Mouse (Mus musculus) CH12.LX (cell line): ENCODE measurements around the gene Slc16a3. TPM values are rescaled to one million over a fixed set of nuclear protein-coding genes. Genes with fewer than 3 reads are reported as not detected.

Experiments
- DNase-seq: peaks from one replicate; pipeline ENCODE4 v3.0.0-alpha.2; 2013; ENCODE audit errors: extremely low read depth
- H3K27ac ChIP-seq: 2 replicates; pipeline ENCODE4 v1.5.1; 2012; ENCODE audit warnings: low read depth, mild to moderate bottlenecking, control low read depth, moderate library complexity; ENCODE audit not compliant: insufficient read depth
- H3K27me3 ChIP-seq: replicated peaks from 2 replicates; pipeline ENCODE3; 2012; ENCODE audit warnings: inconsistent platforms
- H3K36me3 ChIP-seq, 2 experiments: replicated peaks in 1 of 2; 2 replicates each; pipeline versions ENCODE3 to v1.6.1; 2012; ENCODE audit warnings: inconsistent platforms in 1 of 2, low read length in 1 of 2, mild to moderate bottlenecking in 1 of 2, mixed read lengths in 1 of 2, moderate library complexity in 1 of 2; ENCODE audit not compliant: control insufficient read depth in 1 of 2, insufficient read depth in 1 of 2
- H3K4me1 ChIP-seq, 2 experiments: 2 replicates each; pipeline ENCODE4 v1.6.1; 2012; ENCODE audit warnings: inconsistent platforms in 1 of 2, moderate library complexity in 1 of 2; ENCODE audit not compliant: insufficient read depth in 2 of 2, control insufficient read depth in 1 of 2
- H3K4me2 ChIP-seq: 2 replicates; pipeline ENCODE4 v1.6.1; 2012; ENCODE audit warnings: low read depth, mild to moderate bottlenecking, control low read depth; ENCODE audit not compliant: poor library complexity, insufficient read depth, severe bottlenecking
- H3K4me3 ChIP-seq, 3 experiments: fragments of 150-350 bp in 1 of 3; sonication (generic) in 1 of 3; replicated peaks in 1 of 3; 2 replicates each; pipeline versions ENCODE3 to v1.5.1; 2011 to 2012; ENCODE audit warnings: low read depth in 2 of 3, low read length in 2 of 3, mild to moderate bottlenecking in 2 of 3, moderate library complexity in 2 of 3, control low read depth in 1 of 3, improper control_type of control experiment in 1 of 3, inconsistent platforms in 1 of 3, mixed read lengths in 1 of 3; ENCODE audit not compliant: poor library complexity in 1 of 3
- H3K79me2 ChIP-seq: replicated peaks from 2 replicates; pipeline ENCODE4 v1.6.1; 2012; ENCODE audit warnings: mild to moderate bottlenecking, moderate library complexity; ENCODE audit not compliant: control insufficient read depth, poor library complexity, insufficient read depth, severe bottlenecking; ENCODE audit errors: extremely low read depth
- H3K9ac ChIP-seq: 2 replicates; pipeline ENCODE4 v1.6.1; 2012; ENCODE audit warnings: low read depth, mild to moderate bottlenecking, control low read depth, moderate library complexity; ENCODE audit not compliant: insufficient read depth
- H3K9me3 ChIP-seq: replicated peaks from 2 replicates; pipeline ENCODE3; 2012; ENCODE audit warnings: low read length, inconsistent platforms, mixed read lengths
- BHLHE40 ChIP-seq: IDR thresholded peaks from 2 replicates; pipeline ENCODE4 v1.6.1; 2011; ENCODE audit warnings: mild to moderate bottlenecking, low read depth, low read length, improper control_type of control experiment
- CTCF ChIP-seq, 2 experiments: IDR thresholded peaks in 1 of 2; conservative IDR thresholded peaks in 1 of 2; 2 replicates each; pipeline ENCODE4 v1.5.1; 2011 to 2012; ENCODE audit warnings: low read depth in 2 of 2, low read length in 2 of 2, improper control_type of control experiment in 1 of 2, inconsistent platforms in 1 of 2, mild to moderate bottlenecking in 1 of 2, moderate library complexity in 1 of 2
- E2F4 ChIP-seq: IDR thresholded peaks from 2 replicates; pipeline ENCODE4 v1.6.1; 2011; ENCODE audit warnings: low read depth, low read length, improper control_type of control experiment; ENCODE audit not compliant: insufficient replicate concordance
- EP300 ChIP-seq: IDR thresholded peaks from 2 replicates; pipeline ENCODE4 v1.6.1; 2011; ENCODE audit warnings: low read length, improper control_type of control experiment
- GABPA ChIP-seq: IDR thresholded peaks from 2 replicates; pipeline ENCODE4 v1.6.1; 2012; ENCODE audit warnings: low read depth, low read length, improper control_type of control experiment, inconsistent platforms; ENCODE audit not compliant: insufficient replicate concordance
- HCFC1 ChIP-seq: IDR thresholded peaks from 2 replicates; pipeline ENCODE4 v1.6.1; 2012; ENCODE audit warnings: low read depth, mild to moderate bottlenecking, inconsistent platforms, low read length, improper control_type of control experiment
- IRF4 ChIP-seq: IDR thresholded peaks from 2 replicates; pipeline ENCODE4 v1.6.1; 2014; ENCODE audit warnings: low read depth, mild to moderate bottlenecking, inconsistent platforms, low read length, improper control_type of control experiment
- JUN ChIP-seq: IDR thresholded peaks from 2 replicates; pipeline ENCODE4 v1.6.1; 2011; ENCODE audit warnings: low read depth, mild to moderate bottlenecking, low read length, improper control_type of control experiment, moderate library complexity; ENCODE audit not compliant: insufficient read depth
- MAX ChIP-seq: IDR thresholded peaks from 2 replicates; pipeline ENCODE4 v1.6.1; 2011; ENCODE audit warnings: low read length, improper control_type of control experiment
- MYC ChIP-seq: IDR thresholded peaks from 2 replicates; pipeline ENCODE4 v1.6.1; 2011; ENCODE audit warnings: low read depth, mild to moderate bottlenecking, improper control_type of control experiment, low read length
- NRF1 ChIP-seq: IDR thresholded peaks from 2 replicates; pipeline ENCODE4 v1.6.1; 2014; ENCODE audit warnings: low read depth, mild to moderate bottlenecking, inconsistent platforms, low read length, improper control_type of control experiment, moderate library complexity
- POLR2AphosphoS2 ChIP-seq: IDR thresholded peaks from 2 replicates; pipeline ENCODE4 v1.6.1; 2011; ENCODE audit warnings: low read depth, low read length, improper control_type of control experiment
- RAD21 ChIP-seq: IDR thresholded peaks from 2 replicates; pipeline ENCODE4 v1.6.1; 2011; ENCODE audit warnings: low read depth, mild to moderate bottlenecking, low read length, improper control_type of control experiment, moderate library complexity
- RCOR1 ChIP-seq: conservative IDR thresholded peaks from 2 replicates; pipeline ENCODE4 v1.6.1; 2012; ENCODE audit warnings: low read depth, mild to moderate bottlenecking, inconsistent platforms, low read length, improper control_type of control experiment
- SIN3A ChIP-seq: IDR thresholded peaks from 2 replicates; pipeline ENCODE4 v1.6.1; 2012; ENCODE audit warnings: low read length, improper control_type of control experiment, inconsistent platforms
- SMC3 ChIP-seq: IDR thresholded peaks from 2 replicates; pipeline ENCODE4 v1.6.1; 2011; ENCODE audit warnings: low read depth, low read length, improper control_type of control experiment
- TCF12 ChIP-seq: IDR thresholded peaks from 2 replicates; pipeline ENCODE4 v1.6.1; 2014; ENCODE audit warnings: low read depth, mild to moderate bottlenecking, inconsistent platforms, low read length, improper control_type of control experiment
- ZMIZ1 ChIP-seq: IDR thresholded peaks from 2 replicates; pipeline ENCODE4 v1.6.1; 2012; ENCODE audit warnings: low read depth, mild to moderate bottlenecking, inconsistent platforms, low read length, improper control_type of control experiment
- dilution Hi-C: fragments of 300-500 bp; cut with MboI; formaldehyde crosslinking; loops from 2 replicates; pipeline ENCODE4 v1.14.3; 2020; ENCODE audit warnings: low sequenced_read_pairs; ENCODE audit not compliant: extremely low pct_unique_long_range_greater_than_20kb, extremely low pct_ligation_motif_present
- in situ Hi-C: fragments of 300-500 bp; cut with MboI; formaldehyde crosslinking; loops from 3 replicates; pipeline ENCODE4 v1.14.3; 2019; ENCODE audit warnings: low sequenced_read_pairs, low pct_ligation_motif_present, low pct_unique_long_range_greater_than_20kb, mixed read lengths
- polyA plus RNA-seq: library from polyadenylated mRNA; unstranded; fragments of >175 nt; gene quantifications from 2 replicates; pipeline ENCODE4 v1.2.1, GENCODE M21; 2012; ENCODE audit warnings: low read depth; ENCODE audit not compliant: insufficient read length
- total RNA-seq, 2 experiments: library from RNA; depleted of rRNA; stranded (reverse); fragments of 300-350 nt in 1 of 2; fragments of >200 nt in 1 of 2; gene quantifications; 2 replicates each; pipeline ENCODE4 v1.2.3; 2012 to 2014

Slc16a3 gene
- total and polyA plus RNA-seq, 3 experiments, result 9.7 to 388 (median 130) TPM

DNA sequence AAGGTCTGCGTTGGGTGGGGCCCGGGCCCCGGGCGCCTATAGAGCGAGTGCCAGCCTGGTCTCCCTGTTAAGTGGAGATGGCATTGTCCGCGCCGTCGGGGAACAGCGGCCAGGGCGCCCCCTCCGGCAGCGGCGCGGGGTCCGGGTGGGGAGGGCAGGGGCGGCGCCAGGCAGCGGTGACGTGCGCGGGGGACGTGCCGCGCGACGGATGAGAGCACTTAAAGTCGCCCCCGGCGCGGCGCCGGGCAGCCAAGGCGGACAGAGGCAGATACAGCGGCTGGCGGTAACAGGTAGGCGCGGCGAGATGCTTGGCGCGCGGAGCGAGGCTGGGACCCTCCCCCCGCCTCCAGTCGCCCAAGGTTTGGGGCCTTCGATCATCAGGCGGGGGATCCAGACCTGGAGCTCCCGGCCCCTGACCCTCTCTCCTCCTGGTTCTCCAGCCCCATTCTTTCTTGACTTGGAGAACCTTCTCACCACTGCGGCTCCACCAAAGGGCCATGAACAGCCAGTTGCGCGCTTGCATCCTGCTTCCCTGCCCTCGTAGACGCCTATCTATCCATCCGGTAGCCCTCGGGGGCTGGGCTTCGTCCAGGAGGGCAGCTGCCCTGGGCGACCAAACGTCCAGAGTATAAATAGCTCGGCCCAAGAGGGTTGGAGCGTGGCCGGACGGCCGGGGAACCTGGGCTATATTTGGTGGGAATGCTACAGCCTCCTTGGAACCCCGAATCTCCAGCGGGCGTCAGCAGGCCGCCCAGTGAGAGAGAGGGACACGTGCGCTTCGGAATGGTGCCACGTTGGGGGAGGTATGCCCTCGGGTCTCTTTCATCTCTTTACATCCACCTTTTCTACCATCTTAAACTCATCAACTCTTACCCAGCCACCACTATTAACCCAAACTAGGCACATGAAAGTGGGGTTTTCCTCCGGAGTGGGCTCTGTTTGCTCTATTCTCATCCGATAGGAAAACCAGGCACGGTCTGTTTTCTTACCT, 876 bp downstream of the Slc16a3 start (continued):
- no peak for TF ChIP-seq JUN
- 0 out of 2 replicates have a peak, but pooled peaks have one; percentile 18 for TF ChIP-seq IRF4
- no peak; the same call in 1 of the 2 replicates for TF ChIP-seq RAD21
- peak; percentile 83; the same call in 1 of the 2 replicates for TF ChIP-seq ZMIZ1
- no peak for TF ChIP-seq RCOR1
- peak in 1 of 2 experiments; percentile 63; a peak in 2 of 4 replicates for TF ChIP-seq CTCF (conservative IDR thresholded peaks at IDR 0.05 in 1 of 2, IDR thresholded peaks at IDR 0.05 in 1 of 2; ENCODE audit: low read depth in 2 of 2, low read length in 2 of 2)
- TF ChIP-seq MYC, result peak; percentile 94
- TF ChIP-seq HCFC1, result no peak
- TF ChIP-seq SMC3, result no peak
- TF ChIP-seq GABPA, result no peak
- TF ChIP-seq TCF12, result peak; percentile 91
- TF ChIP-seq NRF1, result peak; percentile 65
- 0 out of 2 replicates have a peak, but pooled peaks have one; percentile 30 for TF ChIP-seq POLR2AphosphoS2
- no peak for TF ChIP-seq E2F4
- TF ChIP-seq MAX, result peak; percentile 88
- TF ChIP-seq BHLHE40, result peak; percentile 53
- TF ChIP-seq EP300, result no peak

DNA sequence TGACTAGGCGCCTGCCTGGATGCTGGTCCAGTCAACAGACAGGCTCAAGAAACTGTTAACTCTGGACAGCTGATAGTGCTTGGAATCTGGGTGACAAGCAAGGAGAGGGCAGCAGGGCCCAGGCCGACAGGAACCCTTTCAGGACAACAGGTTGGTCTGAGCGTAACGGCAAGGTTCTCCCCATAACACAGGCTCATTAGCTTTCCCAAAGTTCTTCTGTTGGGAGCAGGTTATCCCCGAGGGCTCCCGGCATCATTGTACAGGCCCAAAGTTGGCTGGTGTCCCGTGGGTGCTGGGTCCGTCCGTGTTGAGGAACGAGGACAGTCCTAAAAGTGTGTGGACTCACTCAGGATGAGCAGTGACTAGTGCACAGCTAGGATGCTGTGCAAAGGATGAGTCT, 1.6 kb downstream of the Slc16a3 start:
- Histone ChIP-seq H3K4me2 (peak overlapping the region; percentile 87), H3K9ac (peak overlapping the region; percentile 62), H3K36me3 (peaks cover 3 to 13% of the 10 kb centered on the region in 2 experiments), H3K4me3 (peak overlapping the region; percentile 39 to 99 (median 70)), H3K27me3 (peaks cover 52% of the 10 kb centered on the region)
- in situ Hi-C loops, result loop anchor here (5.0 kb wide), 2 partner anchors 33 to 37 kb away; no protein-coding TSS in a partner anchor
- TF ChIP-seq IRF4, result no peak
- 0 out of 2 replicates have a peak, but pooled peaks have one; percentile 62 for TF ChIP-seq SIN3A
- TF ChIP-seq, all 38 proteins: peak for 1
- Histone ChIP-seq H3K4me1 (peaks cover 17 to 25% of the 10 kb centered on the region in 2 experiments), H3K9me3 (peaks cover 3% of the 10 kb centered on the region), H3K27ac (no peak overlapping the region), H3K79me2 (peaks cover 19% of the 10 kb centered on the region)
- no peak for DNase-seq
- dilution Hi-C loops, result no loop called here
